Mouse (Mus musculus): ENCODE results near the gene Ate1.

Gene Ate1

DNA sequence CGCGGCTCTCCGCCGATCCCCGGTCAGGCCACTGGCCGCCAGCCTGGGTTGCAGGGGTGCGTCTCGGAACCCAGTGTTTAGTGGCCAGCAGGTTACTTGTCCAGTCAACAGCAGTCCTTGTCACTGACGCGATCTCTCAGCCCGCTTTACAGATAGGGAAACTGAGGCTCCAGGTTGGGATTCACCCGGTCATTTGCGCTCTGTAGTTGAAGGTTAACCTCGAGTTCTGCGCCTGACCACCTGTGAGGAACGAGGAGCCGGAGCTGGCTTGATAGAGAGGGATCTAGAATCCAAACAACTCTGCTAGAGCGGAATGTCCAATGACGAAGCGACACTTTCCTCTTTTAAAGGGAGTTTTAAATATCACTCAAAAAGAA is at the start of gene Ate1:
TSS of gene Ate1 (minus strand) at position 321 of the 377 bp plus-strand sequence.
- CTCF ChIA-PET, result no interaction called here

DNA sequence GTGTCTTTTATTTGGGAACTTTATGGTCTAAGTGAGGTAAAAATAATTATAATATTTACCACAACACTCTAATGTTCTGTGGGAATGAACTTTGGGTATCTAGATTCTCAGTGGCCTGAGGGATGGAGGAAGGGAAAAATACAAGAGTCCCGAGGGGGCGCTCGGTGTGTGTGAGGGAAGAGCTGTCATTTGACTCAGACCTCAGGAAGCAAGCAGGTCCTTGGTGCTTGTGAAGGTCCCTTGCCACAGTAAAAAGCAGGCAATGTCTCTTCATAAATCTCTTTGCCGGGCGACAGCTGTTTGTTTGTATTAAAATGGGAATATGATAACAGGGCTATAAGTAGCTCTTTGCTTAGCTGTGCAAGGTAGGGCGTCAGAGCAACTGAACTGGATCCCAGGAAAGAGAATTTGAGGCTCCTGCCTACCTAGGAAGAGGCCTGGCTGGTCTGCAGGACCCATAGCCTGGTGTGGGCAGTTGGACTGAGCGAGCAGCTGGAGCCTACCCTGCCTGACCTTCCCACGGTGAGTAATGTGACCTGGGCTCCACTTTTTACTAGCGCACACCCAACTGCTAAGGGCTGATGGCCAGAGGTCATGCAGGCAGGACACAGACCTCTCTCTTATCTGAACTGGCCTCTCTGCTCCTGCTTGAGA is 48.7 kb upstream of the Ate1 start:
- CTCF ChIA-PET, result no interaction called here

DNA sequence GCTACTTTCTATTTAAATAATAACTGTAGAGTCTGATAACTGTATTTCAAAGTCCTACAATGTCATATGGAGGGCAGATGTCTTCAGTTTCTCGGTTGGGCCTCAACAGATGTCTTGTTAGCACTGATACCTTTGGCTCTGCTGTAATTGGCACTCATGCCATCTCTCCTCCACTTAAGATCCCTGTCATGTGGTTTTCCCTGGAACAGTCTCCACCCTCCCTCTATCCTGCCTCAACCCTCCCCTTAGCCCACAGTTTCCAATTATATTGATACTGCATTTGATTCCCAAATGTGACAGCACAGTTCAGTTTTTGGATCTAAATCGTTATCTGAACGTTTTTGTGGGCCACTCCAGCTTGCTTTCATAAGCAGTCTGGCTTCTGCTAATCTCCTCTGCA is 44.4 kb upstream of the Ate1 start:
- CTCF ChIA-PET, result no interaction called here

DNA sequence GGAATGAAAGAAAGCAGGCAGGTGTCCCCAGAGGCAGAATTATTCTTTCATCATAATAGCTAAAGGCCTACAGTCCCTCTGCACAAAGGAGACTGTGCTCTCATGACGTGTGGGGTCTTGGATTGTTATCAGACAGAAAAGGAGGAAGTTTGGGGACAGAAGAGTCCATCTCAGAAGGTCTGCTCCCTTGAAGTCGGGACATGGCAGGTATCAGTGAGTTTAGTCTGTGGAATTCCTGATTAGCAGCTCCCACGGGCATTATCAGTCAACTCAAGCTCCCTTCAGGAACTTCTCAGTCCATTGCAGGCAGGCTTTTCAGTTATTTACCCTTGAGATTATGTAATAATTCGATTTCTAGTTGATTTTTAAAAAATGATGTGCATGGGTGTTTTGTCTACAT is 43.7 kb upstream of the Ate1 start:
- CTCF ChIA-PET, result no interaction called here

DNA sequence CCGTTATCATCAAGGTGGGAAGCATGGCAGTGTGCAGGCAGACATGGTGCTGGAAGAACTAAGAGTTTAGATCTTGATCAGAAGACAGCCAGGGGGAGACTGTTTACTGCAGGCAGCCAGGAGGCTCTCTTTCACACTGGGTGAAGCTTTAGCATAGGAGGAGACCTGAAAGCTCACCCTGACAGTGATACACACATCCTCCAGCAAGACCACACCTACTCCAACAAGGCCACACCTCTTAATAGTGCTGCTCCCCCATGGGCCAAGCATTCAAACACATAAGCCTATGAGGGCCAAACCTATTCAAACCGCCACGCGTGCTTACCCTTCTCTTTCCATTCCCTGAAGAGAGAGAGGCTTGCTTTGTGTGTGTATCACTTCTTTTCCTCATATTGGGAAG is 43.1 kb upstream of the Ate1 start:
- CTCF ChIA-PET, result no interaction called here

DNA sequence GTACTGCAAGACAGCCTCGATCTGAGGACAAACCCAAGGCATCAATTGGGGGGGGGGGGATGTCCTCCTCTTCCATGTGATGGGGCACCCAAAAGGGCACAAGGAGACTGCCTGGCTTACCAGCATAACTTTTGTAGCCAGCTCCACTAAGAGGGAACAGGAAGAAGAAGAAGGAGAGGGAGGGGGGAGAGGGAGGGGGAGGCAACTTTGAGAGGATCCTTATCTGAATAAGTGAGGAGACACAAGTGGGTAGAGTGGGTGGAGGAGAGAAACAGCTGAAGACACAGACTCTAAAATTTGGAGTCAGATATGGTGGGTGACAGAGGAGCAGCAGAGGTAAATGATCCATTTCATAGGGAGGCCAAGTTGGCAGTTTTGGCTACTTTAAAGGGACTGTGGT is 40.8 kb upstream of the Ate1 start:
- CTCF ChIA-PET, result no interaction called here

DNA sequence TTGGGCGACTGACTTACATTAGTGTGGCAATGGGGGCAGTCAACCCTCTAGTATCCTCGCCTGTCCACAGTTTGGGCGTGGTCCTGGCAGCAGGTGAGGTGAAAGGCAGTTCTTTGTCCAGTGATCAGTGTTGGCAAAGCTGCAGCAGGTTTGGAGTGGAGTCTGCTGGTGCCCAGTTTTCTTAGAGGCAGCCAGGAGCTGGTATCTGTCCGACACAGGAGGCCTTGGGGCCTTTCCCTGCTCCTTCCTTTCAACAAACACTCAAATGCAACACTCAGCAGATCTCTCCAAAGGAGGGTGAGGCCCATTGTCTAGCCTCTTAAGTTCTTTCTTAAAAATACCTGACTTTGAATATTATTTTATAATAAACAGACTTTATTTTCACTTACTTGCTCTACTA is 38.4 kb upstream of the Ate1 start:
- CTCF ChIA-PET, result no interaction called here

DNA sequence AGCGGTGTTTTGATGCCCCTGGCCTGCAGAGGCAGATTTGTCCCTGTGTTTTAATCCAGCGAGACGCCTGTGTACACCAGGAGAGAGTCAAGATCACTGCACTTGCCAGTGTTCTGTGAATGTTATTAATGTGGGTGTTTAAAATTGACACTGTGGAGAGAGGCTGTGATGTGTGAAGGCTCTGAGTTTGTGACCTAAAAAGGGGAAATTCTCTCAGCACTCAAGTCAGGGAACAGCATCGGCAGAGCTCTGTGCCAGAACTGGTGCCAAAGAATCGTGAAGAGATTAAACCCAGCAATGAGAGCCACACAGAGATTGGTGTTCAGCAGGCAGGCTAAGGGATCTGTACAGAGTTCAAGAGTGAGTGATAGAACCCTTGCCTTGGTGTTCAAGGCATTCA is 35.4 kb upstream of the Ate1 start:
- CTCF ChIA-PET, result no interaction called here

DNA sequence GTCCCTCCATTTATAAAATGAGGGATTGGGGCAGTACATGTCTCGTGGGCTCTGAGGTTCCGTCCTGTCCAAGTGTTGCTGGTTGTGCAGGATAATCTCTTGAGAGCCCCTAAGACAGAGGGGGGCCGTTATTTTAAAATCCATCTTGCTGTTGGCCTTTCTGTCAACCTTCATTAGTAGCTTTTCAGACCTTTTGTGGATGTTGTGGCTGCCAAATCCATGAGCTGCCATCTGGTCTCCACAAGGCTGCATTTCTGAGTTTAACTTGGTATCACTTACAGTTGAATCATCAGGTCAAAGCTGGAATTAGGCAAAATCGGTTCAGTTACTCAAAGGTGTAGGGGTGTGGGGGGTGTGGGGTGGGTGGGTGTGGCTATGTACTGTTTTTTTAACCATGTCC is 33.2 kb upstream of the Ate1 start:
- CTCF ChIA-PET, result no interaction called here

DNA sequence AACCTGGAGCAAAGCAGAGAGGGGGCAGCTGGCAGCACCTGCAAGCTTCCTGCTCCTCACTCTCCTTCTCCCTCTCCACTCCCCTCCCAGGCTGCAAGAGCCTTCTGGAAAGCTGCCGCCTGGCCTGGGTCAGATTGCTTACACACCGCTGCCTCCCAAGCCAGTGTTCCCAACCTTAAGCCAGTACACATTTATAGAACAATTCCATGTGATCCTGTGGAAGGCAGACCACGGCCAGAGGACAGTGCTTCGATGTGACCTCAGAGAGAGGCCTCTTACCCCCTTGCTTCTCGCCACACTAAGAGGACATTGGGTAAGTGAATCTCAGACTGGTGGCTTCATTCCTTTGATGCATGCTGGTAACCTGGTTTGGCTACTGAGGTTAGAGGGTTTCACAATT is 32.6 kb upstream of the Ate1 start:
- CTCF ChIA-PET, result no interaction called here

DNA sequence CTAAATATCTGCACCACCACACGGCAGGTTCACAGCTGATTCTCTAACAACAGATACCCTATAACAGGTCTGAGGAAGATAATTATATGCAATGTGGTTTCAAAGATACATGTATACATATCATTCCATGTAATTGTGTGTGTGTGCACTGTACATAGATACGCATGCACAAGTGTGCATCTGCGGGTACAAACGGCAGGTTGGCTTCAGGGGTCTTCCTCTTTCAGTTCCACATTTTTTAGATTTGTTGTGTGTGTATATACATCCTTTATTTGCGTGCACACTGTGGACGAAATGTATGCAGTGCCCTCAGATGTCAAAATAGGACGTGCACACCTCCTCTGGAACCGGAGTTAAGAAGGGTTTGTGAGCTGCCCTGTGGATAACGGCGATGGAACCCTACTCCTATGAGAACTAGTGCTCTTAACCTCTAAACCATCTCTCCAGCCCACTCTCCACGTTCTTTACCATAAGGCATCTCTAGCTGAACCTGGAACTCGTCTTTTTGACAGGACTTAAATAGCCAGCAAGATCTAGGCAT is 27.5 kb upstream of the Ate1 start:
- CTCF ChIA-PET, result no interaction called here

DNA sequence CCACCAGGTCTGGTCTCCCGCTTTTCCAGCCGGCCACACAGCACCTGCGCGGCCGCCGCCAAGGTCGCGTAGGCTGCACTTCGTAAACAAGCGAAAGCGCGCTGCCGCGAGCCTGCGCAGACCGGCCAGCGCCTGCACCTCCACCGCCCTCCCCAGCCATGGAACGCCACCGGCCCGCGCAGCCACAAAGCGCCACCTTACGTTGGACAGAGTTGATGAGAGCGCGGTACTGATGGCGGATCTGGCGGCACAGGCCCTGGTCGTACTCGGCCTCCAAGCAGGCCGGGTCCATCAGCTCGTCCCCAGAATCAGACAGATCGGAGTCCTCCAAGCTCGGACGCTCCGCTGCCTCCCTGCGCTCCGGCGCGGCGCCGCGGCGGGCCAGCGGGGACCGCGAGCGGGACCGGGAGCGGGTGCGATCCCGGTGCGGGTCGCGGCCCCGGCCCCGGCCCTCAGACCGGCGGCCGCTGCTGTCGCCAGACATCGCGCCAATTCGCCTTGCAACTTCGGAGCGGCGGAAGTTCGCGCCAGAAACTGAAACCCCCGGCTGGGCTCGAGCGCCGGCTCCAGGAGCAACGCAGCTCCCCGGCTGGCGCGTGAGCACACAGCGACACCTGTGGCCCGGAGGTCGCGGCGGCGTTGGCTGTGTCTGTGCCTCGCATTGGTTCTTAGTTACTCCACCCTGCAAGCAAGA is 26.8 kb upstream of the Ate1 start:
- CTCF ChIA-PET, result no interaction called here

DNA sequence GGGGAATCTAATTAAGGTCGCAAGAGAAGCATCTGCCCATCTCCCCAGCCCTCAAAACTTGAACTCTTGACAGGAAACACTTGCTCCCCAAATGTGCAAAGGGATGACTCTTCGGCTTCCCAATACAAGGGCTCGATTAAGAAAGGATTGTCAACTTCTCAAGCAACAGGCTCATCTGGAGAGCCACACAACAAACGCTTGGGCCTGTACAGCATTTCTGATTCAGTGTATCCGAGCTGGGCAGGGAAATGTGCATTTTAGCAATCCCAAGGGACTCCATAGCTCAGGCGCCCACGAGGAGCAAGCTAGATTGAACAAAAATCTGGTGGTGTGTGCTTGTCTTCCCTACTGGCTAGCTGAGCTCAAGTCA is 26.2 kb upstream of the Ate1 start:
- CTCF ChIA-PET, result no interaction called here

DNA sequence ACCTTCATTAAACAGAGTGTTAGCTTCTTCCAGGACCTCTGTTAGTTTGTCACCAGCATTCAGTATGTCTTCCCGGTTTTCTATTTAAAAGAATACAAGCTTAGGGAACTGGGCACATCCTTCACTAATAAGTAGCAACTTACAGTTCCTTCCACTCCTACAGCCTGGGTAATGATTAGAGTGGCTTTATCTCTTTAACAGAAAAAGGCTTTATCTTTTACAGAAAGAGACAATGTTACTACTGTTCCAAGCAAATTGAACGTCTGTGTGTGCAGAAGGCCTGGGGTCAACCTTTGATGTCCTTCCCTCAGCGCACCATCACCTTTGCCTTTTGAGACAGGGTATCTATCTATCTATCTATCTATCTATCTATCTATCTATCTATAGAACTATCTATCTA is 25.7 kb upstream of the Ate1 start:
- CTCF ChIA-PET, result interaction anchor here (0.6 kb wide), 1 partner anchor 12 kb away, joined by 6 read pairs; no protein-coding TSS in a partner anchor

DNA sequence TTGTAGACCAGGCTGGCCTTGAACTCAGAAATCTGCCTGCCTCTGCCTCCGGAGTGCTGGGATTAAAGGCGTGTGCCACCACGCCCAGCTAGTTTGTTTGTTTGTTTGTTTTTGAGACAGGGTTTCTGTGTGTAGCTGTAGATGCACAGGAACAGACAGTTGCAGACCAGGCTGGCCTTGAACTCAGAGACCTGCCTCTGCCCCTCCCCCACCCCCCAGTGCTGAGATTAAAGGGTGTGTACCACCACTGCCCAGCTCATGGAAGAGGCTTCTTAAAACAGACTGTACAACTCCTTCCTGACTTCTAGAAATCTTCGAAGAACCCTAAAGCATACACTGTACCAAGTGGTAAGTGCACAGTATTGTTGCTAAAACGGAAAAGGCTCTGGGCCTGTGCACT is 25.2 kb upstream of the Ate1 start:
- CTCF ChIA-PET, result interaction anchor here (0.6 kb wide), 1 partner anchor 11 kb away, joined by 6 read pairs; no protein-coding TSS in a partner anchor

DNA sequence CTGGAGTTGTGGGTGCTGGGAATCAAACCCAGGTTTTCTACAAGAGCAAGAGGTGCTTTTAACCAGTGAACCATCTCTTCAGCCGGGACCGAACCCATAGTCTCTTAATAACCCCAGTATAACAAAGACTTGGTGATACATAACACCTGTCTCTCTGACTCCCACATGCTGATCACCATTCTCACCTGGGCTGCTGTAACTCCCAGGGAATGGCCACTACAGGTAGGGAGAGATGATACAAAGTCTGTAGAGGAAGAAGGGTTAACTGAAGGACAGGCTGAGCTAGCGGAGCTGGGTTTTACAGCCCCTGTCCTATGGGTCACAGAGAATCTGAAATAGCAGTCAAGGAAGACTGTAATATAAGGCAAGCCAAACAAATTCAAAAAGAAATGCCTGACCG is 23.0 kb upstream of the Ate1 start:
- CTCF ChIA-PET, result interaction anchor here (0.8 kb wide), 1 partner anchor 941 kb away, joined by 19 read pairs; no protein-coding TSS in a partner anchor

DNA sequence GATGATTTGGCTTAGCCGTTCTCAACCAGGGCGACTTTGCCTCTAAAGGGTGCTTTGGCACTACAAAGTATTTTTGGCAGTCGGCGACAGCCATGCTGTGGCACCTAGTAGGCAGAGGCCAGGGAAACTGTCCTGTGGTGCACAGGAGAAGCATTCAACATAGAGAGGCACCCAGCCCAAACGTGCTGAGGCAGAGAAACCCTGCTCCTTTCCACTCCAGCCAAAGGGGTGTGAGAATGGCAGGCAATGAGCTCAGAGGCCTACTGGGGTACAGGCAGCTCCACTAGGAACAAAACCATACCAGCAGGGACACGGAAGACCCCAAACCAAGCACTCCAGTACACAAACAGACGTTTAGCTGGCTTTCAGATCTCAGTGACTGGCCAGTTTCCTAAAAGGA is 20.0 kb upstream of the Ate1 start:
- CTCF ChIA-PET, result no interaction called here

DNA sequence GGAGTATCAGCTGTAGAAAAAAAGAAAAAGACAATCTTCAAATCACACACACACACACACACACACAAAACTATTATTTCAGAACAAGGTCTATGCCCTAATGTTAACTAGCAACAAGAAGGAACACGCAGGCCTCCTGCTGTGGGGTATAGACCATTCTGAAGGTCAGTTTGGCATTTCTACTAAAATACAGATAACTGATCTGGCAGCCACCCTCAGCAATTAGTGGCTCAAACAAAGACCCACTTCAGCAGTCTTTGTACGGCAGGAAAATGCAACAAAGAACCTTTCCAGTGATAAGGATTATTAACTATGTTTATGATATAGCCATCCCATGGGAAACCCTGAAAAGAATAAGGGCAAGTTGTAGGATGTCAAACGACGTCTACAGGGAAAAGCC is 16.9 kb upstream of the Ate1 start:
- CTCF ChIA-PET, result no interaction called here

DNA sequence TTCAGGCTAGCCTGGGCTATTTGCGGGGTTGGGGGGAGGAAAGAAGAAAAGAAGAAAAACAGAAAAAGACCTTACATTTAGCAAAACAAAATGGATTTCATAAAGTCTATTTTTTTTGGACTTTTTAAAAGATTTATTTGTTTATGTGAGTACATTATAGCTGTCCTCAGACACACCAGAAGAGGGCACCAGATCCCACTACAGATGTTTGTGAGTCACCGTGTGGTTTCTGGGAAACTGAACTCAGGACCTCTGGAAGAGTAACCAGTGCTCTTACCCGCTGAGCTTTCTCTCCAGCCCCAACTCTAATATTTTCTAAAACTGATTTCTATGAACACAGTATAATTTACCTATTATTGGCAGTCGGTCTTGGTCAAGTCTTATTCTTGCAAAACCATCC is 15.0 kb upstream of the Ate1 start:
- CTCF ChIA-PET, result no interaction called here

DNA sequence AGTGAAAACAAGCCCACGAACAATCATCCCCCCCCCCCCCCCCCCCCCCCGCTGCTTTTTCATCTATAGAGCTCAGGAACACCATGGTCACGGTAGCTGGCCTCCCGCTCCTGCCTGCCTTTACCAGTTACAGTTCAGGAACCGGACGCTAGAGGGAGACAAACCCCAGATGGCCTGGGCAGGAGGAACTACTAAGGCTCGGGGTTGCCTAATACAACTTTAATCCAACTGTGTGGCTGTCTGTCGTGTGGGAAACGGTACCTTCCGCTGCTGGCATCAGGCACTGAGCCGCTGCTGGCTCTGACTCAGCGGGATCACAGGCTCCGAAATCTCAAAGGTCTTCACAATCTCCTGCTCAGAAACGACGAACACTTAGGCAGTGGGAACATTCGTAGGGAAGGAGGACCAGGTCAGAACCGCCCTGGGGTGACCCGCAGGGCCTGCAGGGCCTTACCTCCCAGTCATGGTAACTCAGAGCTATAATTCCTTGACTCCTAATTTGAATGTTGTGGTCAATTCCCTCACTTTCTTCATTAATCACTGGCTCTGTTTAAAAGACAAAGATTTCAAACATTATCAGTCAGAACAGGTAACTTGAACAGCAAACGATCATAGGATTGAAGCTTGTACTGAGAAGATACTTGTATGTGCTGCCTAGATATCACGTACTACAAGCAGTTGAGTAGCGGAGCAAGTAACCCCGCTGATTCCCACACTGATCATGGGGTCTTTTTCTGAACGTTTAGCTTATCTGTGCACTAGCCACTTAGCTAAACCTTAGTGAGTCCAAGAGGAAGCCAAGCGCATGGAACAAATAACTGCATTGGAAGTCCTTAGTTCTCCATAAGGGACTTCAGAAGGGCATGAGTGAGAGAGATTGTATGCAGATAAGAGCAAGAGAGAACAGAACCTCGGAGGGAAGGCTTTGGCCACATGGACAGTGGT is 13.4 kb upstream of the Ate1 start:
- CTCF ChIA-PET, result interaction anchor here (0.6 to 0.7 kb wide), 5 partner anchors 8 to 977 kb away, joined by 3 to 6 read pairs (median 3); no protein-coding TSS in a partner anchor

DNA sequence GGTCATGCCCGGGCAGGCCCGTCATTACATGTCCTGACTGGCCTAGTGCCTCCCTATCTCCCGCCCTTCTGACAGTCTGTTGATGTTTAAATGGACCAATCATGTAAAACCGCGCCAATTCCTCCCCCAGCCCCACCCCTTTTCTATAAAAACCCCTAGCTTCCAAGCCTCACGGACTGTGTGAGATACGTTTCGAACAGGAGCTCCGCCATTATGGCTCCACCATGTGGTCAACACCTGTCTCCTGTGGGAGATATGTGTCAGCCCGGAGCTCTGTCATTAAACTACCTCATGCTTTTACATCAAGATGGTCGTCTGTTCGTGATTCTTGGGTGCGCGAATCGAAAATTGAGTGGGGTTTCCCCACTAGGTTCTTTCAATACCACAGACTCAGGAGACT is 11.0 kb upstream of the Ate1 start:
- CTCF ChIA-PET, result interaction anchor here (0.6 kb wide), 1 partner anchor 46 kb away, joined by 19 read pairs; no protein-coding TSS in a partner anchor

DNA sequence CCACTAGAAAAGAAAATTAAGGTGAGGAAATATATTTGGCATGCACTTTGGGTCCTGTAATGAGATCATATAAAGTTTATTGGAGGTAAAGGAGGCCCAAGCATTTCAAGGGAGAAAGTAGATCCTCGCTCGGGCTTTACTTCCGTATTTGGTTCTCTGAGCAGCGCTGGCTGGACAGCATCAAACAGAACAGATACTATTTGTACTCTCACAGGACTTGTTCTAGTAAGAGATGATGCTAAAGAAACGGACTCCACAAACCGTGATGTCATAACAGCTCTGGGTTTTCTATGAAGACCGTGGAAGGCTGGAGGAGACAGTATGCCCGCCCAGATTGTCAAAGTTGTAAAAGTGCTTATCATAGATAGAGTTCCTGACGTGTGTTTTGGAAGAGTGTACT is 7.1 kb upstream of the Ate1 start:
- CTCF ChIA-PET, result no interaction called here

DNA sequence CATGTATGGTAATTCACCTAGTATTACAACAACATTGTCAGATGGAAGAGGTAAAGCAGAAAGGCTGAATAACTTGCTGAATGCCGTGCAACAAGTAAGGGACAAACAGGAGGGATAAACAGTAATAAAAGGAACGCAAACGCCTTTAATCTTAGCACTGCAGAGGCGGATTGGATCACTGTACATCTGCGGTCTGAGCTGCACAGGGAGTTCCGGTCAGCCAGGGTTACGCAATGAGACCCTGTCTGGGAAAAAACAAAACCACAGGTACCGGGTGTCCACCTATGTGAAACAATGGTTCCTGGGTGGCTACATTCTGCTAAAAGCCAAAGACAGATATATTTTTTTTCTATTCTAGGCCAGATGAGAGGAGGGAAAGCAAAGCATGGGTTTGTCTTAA is 3.3 kb upstream of the Ate1 start:
- CTCF ChIA-PET, result no interaction called here

Data from spleen, embryonic (tissue).